Mouse (Mus musculus) heart, postnatal 0 days (tissue): ENCODE data around the gene Cab39. TPM values are rescaled to one million over a fixed set of nuclear protein-coding genes. Genes with fewer than 3 reads are reported as not detected.

ENCODE experiments used
- ATAC-seq: fragments of 200-750 bp; cut with Nextera tagmentation; 2 replicates; pipeline ENCODE4 v1.8.0; 2017; ENCODE audit warnings: low read depth, moderate number of reproducible peaks, moderate library complexity; ENCODE audit not compliant: insufficient read depth
- DNase-seq: peaks from one replicate; pipeline ENCODE4 v3.0.0-alpha.2; 2016; ENCODE audit warnings: low spot score
- H3K27ac ChIP-seq: fragments of 300-500 bp; sonication (generic); 2 replicates; pipeline ENCODE4 v1.5.1; 2014; ENCODE audit warnings: low read depth, mild to moderate bottlenecking
- H3K27me3 ChIP-seq: fragments of 300-500 bp; sonication (generic); 2 replicates; pipeline ENCODE4 v1.6.1; 2014; ENCODE audit warnings: low read length, mixed read lengths; ENCODE audit not compliant: control insufficient read depth, insufficient read depth
- H3K36me3 ChIP-seq: fragments of 300-500 bp; sonication (generic); replicated peaks from 2 replicates; pipeline ENCODE4 v1.6.1; 2014; ENCODE audit warnings: low read length, mixed read lengths; ENCODE audit not compliant: control insufficient read depth, insufficient read depth
- H3K4me1 ChIP-seq: fragments of 300-500 bp; sonication (generic); 2 replicates; pipeline ENCODE4 v1.6.1; 2014; ENCODE audit warnings: antibody characterized with exemption; ENCODE audit not compliant: control insufficient read depth, insufficient read depth
- H3K4me2 ChIP-seq: fragments of 300-500 bp; sonication (generic); 2 replicates; pipeline ENCODE4 v1.6.1; 2014; ENCODE audit warnings: low read depth, mild to moderate bottlenecking, low read length, moderate library complexity
- H3K4me3 ChIP-seq: fragments of 300-500 bp; sonication (generic); 2 replicates; pipeline ENCODE4 v1.5.1; 2014; ENCODE audit warnings: low read depth, low read length
- H3K9ac ChIP-seq: fragments of 300-500 bp; sonication (generic); replicated peaks from 2 replicates; pipeline ENCODE4 v1.6.1; 2014; ENCODE audit warnings: low read depth, low read length, mixed read lengths
- H3K9me3 ChIP-seq: fragments of 300-500 bp; sonication (generic); replicated peaks from 2 replicates; pipeline ENCODE4 v1.6.1; 2016; ENCODE audit warnings: low read length; ENCODE audit not compliant: control insufficient read depth
- CTCF ChIP-seq: IDR thresholded peaks from 2 replicates; pipeline ENCODE4 v1.5.1; 2016; ENCODE audit warnings: antibody characterized with exemption, control low read depth, low read depth
- EP300 ChIP-seq: IDR thresholded peaks from 2 replicates; pipeline ENCODE4 v1.6.1; 2016; ENCODE audit warnings: antibody characterized with exemption, low read depth
- WGBS: fragments of 180-500 bp; shearing (Covaris S2); extraction: QIAGEN DNeasy Blood & Tissue Kit; methylation state at CpG from one replicate; pipeline ENCODE4 v1.1.7; 2014; 5-methylcytosine and 5-hydroxymethylcytosine counted together
- polyA plus RNA-seq: library from polyadenylated mRNA; unstranded; fragments of >200 nt; fragmentation: Nextera tagmentation; extraction: Ambion mirVana; gene quantifications from 2 replicates; pipeline ENCODE4 v1.2.1, GENCODE M21; 2015
- total RNA-seq: library from RNA; depleted of rRNA; stranded (reverse); fragments of >200 nt; gene quantifications from 2 replicates; pipeline ENCODE4 v1.2.3, GENCODE M21; 2014; ENCODE audit warnings: low replicate concordance

The Cab39 gene
- total and polyA plus RNA-seq, 2 experiments from 2014 or later, result 21.3 to 102 TPM

DNA sequence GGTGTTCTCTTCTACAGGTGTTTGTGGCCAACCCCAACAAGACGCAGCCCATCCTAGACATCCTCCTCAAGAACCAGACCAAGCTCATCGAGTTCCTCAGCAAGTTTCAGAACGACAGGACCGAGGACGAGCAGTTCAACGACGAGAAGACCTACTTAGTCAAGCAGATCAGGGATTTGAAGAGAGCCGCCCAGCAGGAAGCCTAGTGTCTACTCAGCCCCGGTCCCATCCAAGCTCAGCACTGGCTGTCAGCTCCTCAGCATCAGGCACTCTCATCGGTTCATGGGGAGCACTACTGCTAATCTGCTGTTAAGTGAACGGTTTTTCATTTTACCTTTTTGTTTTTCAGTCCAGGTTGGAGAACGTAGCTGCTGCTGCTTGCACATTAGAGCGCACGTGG is 55.8 kb downstream of the Cab39 start:
- Histone ChIP-seq H3K27me3 (no peaks in the 10 kb centered on the region), H3K4me3 (no peak overlapping the region), H3K9me3 (no peaks in the 10 kb centered on the region), H3K9ac (no peak overlapping the region), H3K27ac (no peak overlapping the region), H3K36me3 (peaks cover 48% of the 10 kb centered on the region), H3K4me2 (no peak overlapping the region), H3K4me1 (no peaks in the 10 kb centered on the region)
- no peak for ATAC-seq
- DNase-seq, result no peak
- WGBS, result 89% methylated on average over 14 of the region's 14 CpGs
- no peak for TF ChIP-seq EP300
- TF ChIP-seq CTCF, result no peak

DNA sequence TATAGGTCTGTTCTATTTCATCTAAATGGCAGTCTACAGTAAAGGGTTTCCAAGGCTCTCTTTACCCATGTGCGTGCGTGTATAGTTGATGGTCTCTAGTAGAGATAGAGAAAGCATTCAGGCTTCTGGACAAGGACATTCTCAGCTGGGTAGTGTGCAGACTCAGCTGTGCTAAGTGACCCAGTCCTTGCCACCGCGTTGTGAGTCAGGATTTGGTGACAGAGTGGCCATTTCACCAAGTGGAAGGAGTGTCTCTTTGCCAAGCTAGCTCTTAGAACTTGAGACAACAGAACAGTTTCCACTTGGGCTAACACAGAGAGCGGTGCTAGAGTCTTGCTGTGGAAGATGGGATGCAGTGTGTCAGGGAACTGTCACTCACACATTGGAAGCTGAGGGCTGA is 57.6 kb downstream of the Cab39 start:
- no peak overlapping the region for H3K27ac ChIP-seq

DNA sequence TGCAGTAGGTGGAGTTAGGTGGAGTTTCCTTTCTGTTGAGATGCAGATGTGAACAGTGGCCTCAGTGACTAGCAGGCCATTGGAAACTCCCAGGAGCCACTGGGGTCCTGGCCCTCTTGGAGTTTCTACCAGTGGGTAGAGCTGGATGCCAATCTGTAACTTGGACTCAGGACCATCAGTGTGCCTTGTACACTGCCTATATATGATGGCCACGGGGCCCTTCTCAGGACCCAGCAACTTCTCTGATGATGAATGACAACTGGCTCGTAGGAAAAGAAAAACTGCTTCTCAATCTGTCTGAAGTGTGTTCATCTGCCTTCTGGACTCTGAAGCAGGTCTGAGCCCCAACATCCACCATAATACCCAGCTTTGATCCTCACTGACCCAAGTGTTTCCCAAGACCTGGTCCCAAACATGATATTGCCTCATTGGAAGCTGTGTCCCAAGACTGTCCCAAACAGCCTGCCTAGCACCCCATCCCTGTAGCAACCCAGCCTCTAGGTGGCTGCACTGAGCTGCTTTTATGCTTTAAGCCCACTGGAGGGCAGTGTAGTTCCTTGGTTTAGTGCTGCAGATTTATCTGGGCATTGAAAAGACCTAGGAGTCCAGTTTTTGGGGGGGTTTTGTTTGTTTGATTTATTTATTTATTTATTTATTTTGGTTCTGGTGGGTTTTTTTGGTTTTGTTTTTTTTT is 59.9 kb downstream of the Cab39 start:
- peak; percentile 69 for ATAC-seq
- Histone ChIP-seq H3K9me3 (no peaks in the 10 kb centered on the region), H3K9ac (no peak overlapping the region), H3K4me3 (no peak overlapping the region), H3K27ac (no peak overlapping the region), H3K4me1 (no peaks in the 10 kb centered on the region), H3K27me3 (no peaks in the 10 kb centered on the region), H3K36me3 (peaks cover 29% of the 10 kb centered on the region), H3K4me2 (no peak overlapping the region)
- 85% methylated on average over 2 of the region's 2 CpGs for WGBS
- DNase-seq, result peak; percentile 65
- peak; percentile 100 for TF ChIP-seq CTCF
- TF ChIP-seq EP300, result no peak

More for the DNA sequence above, 57.6 kb downstream of the Cab39 start:
- Histone ChIP-seq H3K4me1 (no peaks in the 10 kb centered on the region), H3K36me3 (peaks cover 41% of the 10 kb centered on the region), H3K4me2 (no peak overlapping the region), H3K9ac (no peak overlapping the region), H3K9me3 (no peaks in the 10 kb centered on the region), H3K4me3 (no peak overlapping the region), H3K27me3 (no peaks in the 10 kb centered on the region)
- 50% methylated on average over 5 of the region's 5 CpGs for WGBS
- no peak for ATAC-seq
- DNase-seq, result no peak
- TF ChIP-seq EP300 (no peak), CTCF (no peak)

DNA sequence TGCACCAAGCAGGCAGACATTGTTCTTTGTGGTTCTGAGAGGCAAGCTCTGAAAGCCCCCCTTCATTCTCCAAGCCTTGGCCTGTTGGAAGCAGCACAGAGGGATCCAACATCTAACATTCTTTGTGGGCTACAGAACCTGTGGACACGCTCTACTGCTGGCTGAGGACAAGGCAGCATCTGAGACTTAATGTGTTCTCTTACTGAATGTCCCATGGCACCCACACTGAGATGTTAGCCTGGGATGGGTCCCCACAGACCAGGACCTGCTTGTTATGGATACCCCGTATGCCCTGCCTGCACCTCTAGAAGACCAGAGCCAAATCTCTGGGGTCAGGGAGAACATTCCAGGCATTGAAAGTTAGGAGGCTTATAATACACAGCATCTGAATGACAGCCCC is 60.6 kb downstream of the Cab39 start:
- TF ChIP-seq CTCF (no peak), EP300 (no peak)
- no peak for ATAC-seq
- Histone ChIP-seq H3K36me3 (peaks cover 22% of the 10 kb centered on the region), H3K4me2 (no peak overlapping the region), H3K9me3 (no peaks in the 10 kb centered on the region), H3K4me1 (no peaks in the 10 kb centered on the region), H3K4me3 (no peak overlapping the region), H3K27ac (no peak overlapping the region), H3K9ac (no peak overlapping the region), H3K27me3 (no peaks in the 10 kb centered on the region)
- 89% methylated on average over 2 of the region's 2 CpGs for WGBS
- no peak for DNase-seq

DNA sequence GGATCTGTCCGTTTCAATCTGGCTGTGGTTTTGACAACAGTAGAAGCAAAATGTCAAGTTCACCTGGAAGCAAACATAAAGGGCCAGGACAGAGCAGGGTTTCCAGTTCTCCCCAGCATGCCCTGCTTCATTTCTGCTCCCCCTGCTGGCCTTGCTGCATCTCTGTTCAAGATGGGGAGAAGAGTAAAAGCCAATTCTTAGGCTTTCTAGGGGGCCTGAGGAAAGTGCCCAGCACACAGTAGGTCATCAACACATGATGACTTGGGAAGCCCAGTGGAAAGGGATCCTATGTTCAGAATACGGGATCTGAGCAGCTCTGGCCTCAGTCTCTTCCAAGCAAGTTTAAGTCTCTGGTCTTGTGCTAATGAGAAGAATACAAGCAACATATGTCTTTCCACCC is 61.2 kb downstream of the Cab39 start:
- Histone ChIP-seq H3K9me3 (no peaks in the 10 kb centered on the region), H3K27ac (no peak overlapping the region), H3K27me3 (no peaks in the 10 kb centered on the region), H3K4me2 (no peak overlapping the region), H3K9ac (no peak overlapping the region), H3K4me1 (no peaks in the 10 kb centered on the region), H3K4me3 (no peak overlapping the region), H3K36me3 (peaks cover 16% of the 10 kb centered on the region)
- 0 out of 2 replicates have a peak, but pooled peaks have one; percentile 10 for TF ChIP-seq CTCF
- no peak for TF ChIP-seq EP300
- WGBS, result 69% methylated on average over 2 of the region's 2 CpGs
- no peak for DNase-seq
- ATAC-seq, result no peak

DNA sequence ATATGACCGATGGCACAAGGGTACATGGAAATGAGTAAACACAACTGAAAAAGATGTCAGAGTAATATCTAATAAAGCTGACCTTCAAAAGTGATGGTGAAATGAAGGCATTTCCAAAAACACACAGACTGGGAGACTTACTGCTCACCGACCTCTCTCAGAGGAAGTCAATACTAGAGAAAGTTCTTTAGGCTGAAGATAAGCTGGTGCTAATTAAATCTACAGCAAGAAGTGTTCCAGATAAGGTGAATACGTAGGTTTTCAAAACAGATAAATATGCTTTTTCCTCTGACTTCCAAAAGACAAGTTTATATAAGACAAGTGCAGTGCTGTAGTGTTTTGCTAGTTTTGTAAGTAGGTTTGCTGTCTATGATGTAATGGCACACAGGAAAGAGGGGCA is 63.0 kb downstream of the Cab39 start:
- DNase-seq (no peak), ATAC-seq (no peak)
- no peak overlapping the region for H3K9ac ChIP-seq
- H3K4me2 ChIP-seq, result no peak overlapping the region
- no peak for TF ChIP-seq CTCF
- TF ChIP-seq EP300, result no peak
- no peak overlapping the region for H3K4me3 ChIP-seq
- peaks cover 15% of the 10 kb centered on the region; the same call in 1 of the 2 replicates for H3K36me3 ChIP-seq
- WGBS, result 36% methylated on average over 3 of the region's 3 CpGs
- H3K9me3 ChIP-seq, result peaks cover 1% of the 10 kb centered on the region; the same call in 1 of the 2 replicates
- no peak overlapping the region for H3K27ac ChIP-seq
- no peaks in the 10 kb centered on the region for H3K27me3 ChIP-seq
- H3K4me1 ChIP-seq, result no peaks in the 10 kb centered on the region
